Mouse (Mus musculus): Measurements from ENCODE around the gene Gga3. TPM values are rescaled to one million over a fixed set of nuclear protein-coding genes. Genes with fewer than 3 reads are reported as not detected.

The Gga3 gene
- polyA plus RNA-seq, 1 experiment from 2014 or later: 31.0 TPM

DNA sequence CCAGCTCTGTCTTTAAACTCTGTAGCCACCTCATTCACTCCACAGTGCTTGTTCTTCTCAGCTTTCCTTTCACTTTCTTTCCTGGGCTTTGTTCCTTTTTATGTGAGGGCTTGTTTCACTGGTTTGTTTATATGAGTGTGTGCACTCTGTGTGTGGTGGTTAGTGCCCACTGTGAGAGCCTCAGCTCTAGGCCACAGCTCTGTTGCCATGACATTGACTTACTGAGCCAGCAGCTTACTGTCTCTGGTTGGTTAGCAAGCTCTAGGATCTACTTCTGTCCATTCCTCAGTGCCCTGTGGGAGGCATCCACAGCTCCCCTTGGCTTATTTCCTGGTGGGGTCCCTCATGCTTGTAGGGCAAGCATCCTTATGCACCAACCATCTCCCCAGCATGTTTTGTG, 24.8 kb downstream of the Gga3 start:
- DNase-seq (ENCODE audit: low read depth, low spot score): no peak
- ChIA-PET CTCF (interaction anchor here (0.7 to 1.3 kb wide), 2 partner anchors 10 to 17 kb away, joined by 3 read pairs; no protein-coding TSS in a partner anchor), POLR2A (no interaction called here)
- ATAC-seq: no peak
- in situ Hi-C loops (cut with MboI; ENCODE audit: low pct_unique_long_range_greater_than_20kb): no loop called here
- TF ChIP-seq CTCF (IDR thresholded peaks at IDR 0.05): no peak
- no peaks in the 10 kb centered on the region for H3K27me3 ChIP-seq

GRCm38 (mm10) chr11:115564961-115565360, 38.9 kb downstream of the Gga3 start:
- no peaks in the 10 kb centered on the region for H3K27me3 ChIP-seq
- ChIA-PET CTCF (interaction anchor here (1.5 kb wide), 1 partner anchor 22 kb away, joined by 3 read pairs; no protein-coding TSS in a partner anchor), POLR2A (no interaction called here)
- no peak for TF ChIP-seq CTCF (IDR thresholded peaks at IDR 0.05)
- in situ Hi-C loops (cut with MboI; ENCODE audit: low pct_unique_long_range_greater_than_20kb): no loop called here
- DNase-seq (ENCODE audit: low read depth, low spot score): no peak
- ATAC-seq: no peak

DNA sequence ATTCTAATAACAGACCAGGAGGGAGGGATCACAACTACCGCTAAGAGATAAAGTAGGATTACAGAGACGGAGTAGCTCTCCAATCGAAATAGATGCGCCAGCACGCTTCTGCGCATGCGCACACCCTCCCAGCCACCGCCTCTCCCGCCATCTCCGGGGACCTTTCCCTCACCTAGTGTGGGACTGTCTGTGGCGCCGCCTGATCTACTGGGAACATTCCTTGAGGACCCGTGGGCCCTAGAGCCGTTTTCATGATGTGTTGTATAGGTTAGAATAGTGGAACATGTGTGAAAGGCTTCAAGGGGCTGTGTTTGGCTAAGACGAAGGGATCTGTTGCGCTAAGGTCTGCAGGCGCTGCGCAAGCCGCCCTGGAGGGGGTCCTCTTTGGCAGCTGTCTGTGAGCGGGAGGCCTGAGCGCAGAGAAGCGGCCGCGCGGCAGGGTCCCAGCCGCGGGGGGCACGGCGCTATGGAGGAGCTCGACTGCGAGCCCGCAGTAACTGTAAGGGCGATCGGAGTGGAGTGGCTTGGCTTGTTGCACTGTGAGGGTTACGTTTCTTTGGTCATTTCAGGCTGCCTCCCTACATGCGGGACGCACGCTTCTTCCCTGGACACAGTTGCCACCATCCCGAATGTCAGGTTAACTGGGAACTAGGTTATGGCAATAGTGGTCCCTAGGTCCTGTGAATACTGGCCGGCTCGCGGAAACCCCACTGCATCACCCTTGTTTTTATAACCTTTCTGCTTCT, 39.6 kb downstream of the Gga3 start, which contains the start of gene Nup85:
Gene Nup85, plus strand, starts transcription at position 371 of the 746 bp plus-strand sequence.
- CTCF ChIA-PET: interaction anchor here (0.9 to 1.6 kb wide), 4 partner anchors 15 to 72 kb away, joined by 3 read pairs; partner anchors contain the start of gene Nt5c
- no peak for TF ChIP-seq CTCF (IDR thresholded peaks at IDR 0.05)
- in situ Hi-C loops (cut with MboI; ENCODE audit: low pct_unique_long_range_greater_than_20kb): no loop called here
- POLR2A ChIA-PET: interaction anchor here (0.6 kb wide), 1 partner anchor 29 kb away, joined by 3 read pairs; no protein-coding TSS in a partner anchor
- H3K27me3 ChIP-seq: no peaks in the 10 kb centered on the region
- ATAC-seq (no peak), DNase-seq (ENCODE audit: low read depth, low spot score) (peak; percentile 53)

DNA sequence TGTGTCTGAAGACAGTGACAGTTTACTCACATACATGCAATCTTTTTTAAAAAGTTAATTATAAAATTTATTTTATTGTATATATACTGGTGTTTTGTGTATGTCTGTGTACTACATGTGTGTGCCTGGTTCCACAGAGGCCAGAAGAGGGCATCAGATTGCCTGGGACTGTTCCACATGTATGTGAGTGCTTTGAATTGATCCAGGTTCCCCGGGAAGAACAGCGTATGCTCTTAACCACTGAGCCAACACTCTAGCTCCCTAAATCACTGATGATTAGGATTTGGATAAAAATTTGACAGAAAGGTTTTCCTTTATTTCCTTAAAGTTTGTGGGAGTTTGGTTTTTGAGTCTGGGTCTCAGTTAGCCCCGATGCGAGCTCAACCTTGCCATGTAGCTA, 40.4 kb downstream of the Gga3 start:
- ChIA-PET POLR2A (no interaction called here), CTCF (interaction anchor here (1.1 to 1.6 kb wide), 3 partner anchors 24 to 71 kb away, joined by 3 read pairs; partner anchors contain the start of gene Nt5c)
- TF ChIP-seq CTCF (IDR thresholded peaks at IDR 0.05): no peak
- no peak for ATAC-seq
- DNase-seq (ENCODE audit: low read depth, low spot score): no peak
- H3K27me3 ChIP-seq: no peaks in the 10 kb centered on the region
- in situ Hi-C loops (cut with MboI; ENCODE audit: low pct_unique_long_range_greater_than_20kb): no loop called here

- POLR2A ChIA-PET: no interaction called here
- in situ Hi-C loops (cut with MboI; ENCODE audit: low pct_unique_long_range_greater_than_20kb): loop anchor here (5.0 kb wide), 1 partner anchor 162 kb away; no protein-coding TSS in a partner anchor
- CTCF ChIA-PET: no interaction called here
- TF ChIP-seq CTCF (IDR thresholded peaks at IDR 0.05): no peak
- H3K27me3 ChIP-seq: peaks cover 5% of the 10 kb centered on the region
- DNase-seq (ENCODE audit: low read depth, low spot score) (no peak), ATAC-seq (no peak)
These were observed 48.1 kb downstream of the Gga3 start for GRCm38 (mm10) chr11:115555717-115556116.

DNA sequence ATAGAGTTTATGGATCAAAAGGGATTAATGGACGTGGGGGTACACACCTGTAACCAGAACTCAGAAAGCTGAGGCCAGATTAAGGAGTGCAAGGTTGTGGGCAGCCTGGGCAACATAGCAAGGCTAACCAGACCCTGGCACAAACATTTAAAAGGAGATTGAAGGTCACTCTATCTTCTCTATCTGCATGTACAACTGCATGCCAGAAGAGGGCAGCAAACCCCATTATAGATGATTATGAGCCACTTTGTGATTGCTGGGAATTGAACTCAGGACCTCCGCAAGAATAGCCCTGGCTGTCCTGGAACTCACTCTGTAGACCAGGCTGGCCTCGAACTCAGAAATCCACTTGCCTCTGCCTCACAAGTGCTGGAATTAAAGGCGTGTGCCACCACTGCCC, 51.1 kb downstream of the Gga3 start:
- H3K27me3 ChIP-seq: peaks cover 12% of the 10 kb centered on the region
- ATAC-seq (no peak), DNase-seq (ENCODE audit: low read depth, low spot score) (no peak)
- peak; percentile 69 for TF ChIP-seq CTCF (IDR thresholded peaks at IDR 0.05)
- in situ Hi-C loops (cut with MboI; ENCODE audit: low pct_unique_long_range_greater_than_20kb): no loop called here
- ChIA-PET CTCF (interaction anchor here (0.7 to 0.8 kb wide), 2 partner anchors 9 to 20 kb away, joined by 3 to 5 read pairs; no protein-coding TSS in a partner anchor), POLR2A (no interaction called here)

DNA sequence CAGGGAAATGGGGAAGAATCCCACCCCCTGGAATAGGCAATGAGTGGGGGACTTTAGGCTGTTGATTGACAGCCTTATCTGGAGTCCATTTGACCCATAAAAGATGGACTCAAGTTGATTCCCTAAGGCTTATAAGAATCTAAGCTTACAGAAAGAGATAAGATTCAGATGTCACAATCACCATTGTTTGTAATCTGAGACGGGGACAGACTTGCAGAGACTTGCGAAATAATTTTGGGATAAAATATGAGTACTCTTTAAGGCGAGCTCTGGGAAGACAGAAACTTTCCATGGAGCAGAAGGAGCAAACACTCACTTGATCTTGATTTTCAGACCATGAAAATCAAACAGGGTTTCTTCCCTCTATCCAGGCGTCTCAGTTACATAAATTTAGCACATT, 60.3 kb downstream of the Gga3 start:
- in situ Hi-C loops (cut with MboI; ENCODE audit: low pct_unique_long_range_greater_than_20kb): no loop called here
- POLR2A ChIA-PET: interaction anchor here (0.6 kb wide), 1 partner anchor 1818 kb away, joined by 5 read pairs; no protein-coding TSS in a partner anchor
- CTCF ChIA-PET: no interaction called here
- DNase-seq (ENCODE audit: low read depth, low spot score) (no peak), ATAC-seq (no peak)
- TF ChIP-seq CTCF (IDR thresholded peaks at IDR 0.05): no peak
- peaks cover 15% of the 10 kb centered on the region for H3K27me3 ChIP-seq

DNA sequence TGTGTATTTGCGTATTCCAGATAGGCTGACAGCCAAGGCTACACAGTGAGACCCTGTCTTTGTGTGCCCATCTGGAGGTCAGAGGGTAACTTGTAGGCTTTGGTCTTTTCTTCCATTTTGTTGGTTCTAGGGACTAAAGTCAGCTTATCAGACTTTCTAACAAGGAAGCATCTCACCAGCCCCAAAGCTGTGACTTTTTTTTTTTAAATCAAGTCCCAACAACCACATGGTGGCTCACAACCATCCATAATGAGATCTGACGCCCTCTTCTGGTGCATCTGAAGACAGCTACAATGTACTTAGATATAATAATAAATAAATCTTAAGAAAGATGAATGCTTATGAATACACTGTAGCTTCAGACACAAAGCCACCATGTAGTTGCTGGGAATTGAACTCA, 65.8 kb downstream of the Gga3 start:
- ATAC-seq (no peak), DNase-seq (ENCODE audit: low read depth, low spot score) (no peak)
- no peaks in the 10 kb centered on the region for H3K27me3 ChIP-seq
- in situ Hi-C loops (cut with MboI; ENCODE audit: low pct_unique_long_range_greater_than_20kb): no loop called here
- ChIA-PET POLR2A (no interaction called here), CTCF (interaction anchor here (1.2 kb wide), 1 partner anchor 12 kb away, joined by 5 read pairs; no protein-coding TSS in a partner anchor)
- TF ChIP-seq CTCF (IDR thresholded peaks at IDR 0.05): peak; percentile 47

GRCm38 (mm10) chr11:115536856-115537568, 66.8 kb downstream of the Gga3 start:
- ChIA-PET CTCF (no interaction called here), POLR2A (interaction anchor here (0.8 to 1.4 kb wide), 2 partner anchors 22 to 314 kb away, joined by 4 to 6 read pairs; partner anchors contain the start of gene Jpt1)
- in situ Hi-C loops (cut with MboI; ENCODE audit: low pct_unique_long_range_greater_than_20kb): no loop called here
- DNase-seq (ENCODE audit: low read depth, low spot score): no peak
- no peak for ATAC-seq
- no peaks in the 10 kb centered on the region for H3K27me3 ChIP-seq
- no peak for TF ChIP-seq CTCF (IDR thresholded peaks at IDR 0.05)

GRCm38 (mm10) chr11:115536038-115536681, 67.7 kb downstream of the Gga3 start, which contains the start of gene Sumo2:
Sumo2 (minus strand) TSS chr11:115536276.
- in situ Hi-C loops (cut with MboI; ENCODE audit: low pct_unique_long_range_greater_than_20kb): no loop called here
- peak; percentile 70 for DNase-seq (ENCODE audit: low read depth, low spot score)
- peak; percentile 43 for TF ChIP-seq CTCF (IDR thresholded peaks at IDR 0.05)
- CTCF ChIA-PET: no interaction called here
- peak; percentile 54 for ATAC-seq
- POLR2A ChIA-PET: interaction anchor here (1.4 kb wide), 1 partner anchor 22 kb away, joined by 6 read pairs; the partner anchor contains the start of gene Jpt1
- no peaks in the 10 kb centered on the region for H3K27me3 ChIP-seq
